Mouse (Mus musculus): ENCODE measurements around the gene Atp2a2. TPM values are rescaled to one million over a fixed set of nuclear protein-coding genes. Genes with fewer than 3 reads are reported as not detected.
"Not testable (repeated sequence)": the region's sequence is repeated elsewhere in the genome, so short reads cannot be mapped to it uniquely, and the experiment has no call there.

Gene Atp2a2
- polyA plus RNA-seq, 1 experiment from 2014 or later = 26.8 TPM

GRCm38 (mm10) chr5:122461431-122461830 is 40.6 kb downstream of the Atp2a2 start:
- H3K9ac ChIP-seq = no peak overlapping the region
- no peak overlapping the region for H3K4me3 ChIP-seq
- H3K9me3 ChIP-seq = no peaks in the 10 kb centered on the region
- no peak for ATAC-seq (ENCODE audit: insufficient number of reproducible peaks, insufficient read depth, low FRiP score, low TSS enrichment, low read depth)
- no peaks in the 10 kb centered on the region for H3K27me3 ChIP-seq
- H3K4me2 ChIP-seq = no peak overlapping the region
- peaks cover 99% of the 10 kb centered on the region for H3K36me3 ChIP-seq
- H3K4me1 ChIP-seq = no peaks in the 10 kb centered on the region
- 91% methylated on average over 9 of the region's 9 CpGs for WGBS
- no peak overlapping the region for H3K27ac ChIP-seq

GRCm38 (mm10) chr5:122460656-122461055 is 41.4 kb downstream of the Atp2a2 start:
- Histone ChIP-seq H3K9ac (no peak overlapping the region), H3K4me2 (no peak overlapping the region), H3K27me3 (no peaks in the 10 kb centered on the region), H3K36me3 (peaks cover 98% of the 10 kb centered on the region), H3K9me3 (no peaks in the 10 kb centered on the region), H3K27ac (no peak overlapping the region), H3K4me3 (no peak overlapping the region), H3K4me1 (no peaks in the 10 kb centered on the region)
- 88% methylated on average over 11 of the region's 11 CpGs for WGBS
- ATAC-seq (ENCODE audit: insufficient number of reproducible peaks, insufficient read depth, low FRiP score, low TSS enrichment, low read depth) = no peak

GRCm38 (mm10) chr5:122459335-122459734 is 42.7 kb downstream of the Atp2a2 start:
- H3K4me3 ChIP-seq = no peak overlapping the region
- H3K36me3 ChIP-seq = peaks cover 98% of the 10 kb centered on the region
- no peak overlapping the region for H3K4me2 ChIP-seq
- no peak for ATAC-seq (ENCODE audit: insufficient number of reproducible peaks, insufficient read depth, low FRiP score, low TSS enrichment, low read depth)
- H3K4me1 ChIP-seq = no peaks in the 10 kb centered on the region
- H3K9ac ChIP-seq = no peak overlapping the region
- no peaks in the 10 kb centered on the region for H3K9me3 ChIP-seq
- 93% methylated on average over 5 of the region's 5 CpGs for WGBS
- no peak overlapping the region for H3K27ac ChIP-seq
- no peaks in the 10 kb centered on the region for H3K27me3 ChIP-seq

- ATAC-seq (ENCODE audit: insufficient number of reproducible peaks, insufficient read depth, low FRiP score, low TSS enrichment, low read depth) = no peak
- Histone ChIP-seq H3K36me3 (peaks cover 98% of the 10 kb centered on the region), H3K9ac (no peak overlapping the region), H3K9me3 (no peaks in the 10 kb centered on the region), H3K27me3 (no peaks in the 10 kb centered on the region), H3K4me1 (no peaks in the 10 kb centered on the region), H3K4me2 (no peak overlapping the region), H3K4me3 (no peak overlapping the region), H3K27ac (no peak overlapping the region)
- 90% methylated on average over 4 of the region's 4 CpGs for WGBS
These were observed 44.0 kb downstream of the Atp2a2 start for GRCm38 (mm10) chr5:122458066-122458465.

- not testable (repeated sequence) for H3K9ac ChIP-seq; H3K27ac ChIP-seq; H3K27me3 ChIP-seq; ATAC-seq (ENCODE audit: insufficient number of reproducible peaks, insufficient read depth, low FRiP score, low TSS enrichment, low read depth); H3K4me3 ChIP-seq; H3K4me2 ChIP-seq; H3K9me3 ChIP-seq; H3K4me1 ChIP-seq
- WGBS = 84% methylated on average over 9 of the region's 9 CpGs
- H3K36me3 ChIP-seq = peaks cover 98% of the 10 kb centered on the region
These were observed 45.0 kb downstream of the Atp2a2 start for GRCm38 (mm10) chr5:122457054-122457453.

GRCm38 (mm10) chr5:122455584-122455983 is 46.4 kb downstream of the Atp2a2 start:
- H3K27me3 ChIP-seq = no peaks in the 10 kb centered on the region
- peak overlapping the region; percentile 39; the same call in 1 of the 2 replicates for H3K27ac ChIP-seq
- no peaks in the 10 kb centered on the region for H3K4me1 ChIP-seq
- WGBS = 93% methylated on average over 3 of the region's 3 CpGs
- no peak overlapping the region for H3K9ac ChIP-seq
- no peak overlapping the region for H3K4me3 ChIP-seq
- no peaks in the 10 kb centered on the region for H3K9me3 ChIP-seq
- H3K36me3 ChIP-seq = peaks cover 86% of the 10 kb centered on the region
- H3K4me2 ChIP-seq = no peak overlapping the region
- ATAC-seq (ENCODE audit: insufficient number of reproducible peaks, insufficient read depth, low FRiP score, low TSS enrichment, low read depth) = no peak

- Histone ChIP-seq H3K4me2 (no peak overlapping the region), H3K27ac (no peak overlapping the region), H3K9me3 (no peaks in the 10 kb centered on the region), H3K9ac (no peak overlapping the region), H3K36me3 (peaks cover 81% of the 10 kb centered on the region), H3K4me3 (no peak overlapping the region), H3K4me1 (no peaks in the 10 kb centered on the region), H3K27me3 (no peaks in the 10 kb centered on the region)
- no peak for ATAC-seq (ENCODE audit: insufficient number of reproducible peaks, insufficient read depth, low FRiP score, low TSS enrichment, low read depth)
- WGBS = 91% methylated on average over 3 of the region's 3 CpGs
These were observed 47.1 kb downstream of the Atp2a2 start for GRCm38 (mm10) chr5:122454883-122455282.

GRCm38 (mm10) chr5:122454442-122454841 is 47.6 kb downstream of the Atp2a2 start:
- Histone ChIP-seq H3K36me3 (peaks cover 79% of the 10 kb centered on the region), H3K27me3 (no peaks in the 10 kb centered on the region)
- 91% methylated on average over 4 of the region's 4 CpGs for WGBS

GRCm38 (mm10) chr5:122453188-122453587 is 48.8 kb downstream of the Atp2a2 start:
- Histone ChIP-seq H3K4me1 (no peaks in the 10 kb centered on the region), H3K27me3 (no peaks in the 10 kb centered on the region), H3K4me2 (no peak overlapping the region), H3K9me3 (no peaks in the 10 kb centered on the region), H3K36me3 (peaks cover 73% of the 10 kb centered on the region), H3K4me3 (no peak overlapping the region), H3K27ac (no peak overlapping the region), H3K9ac (no peak overlapping the region)
- ATAC-seq (ENCODE audit: insufficient number of reproducible peaks, insufficient read depth, low FRiP score, low TSS enrichment, low read depth) = no peak
- WGBS = 83% methylated on average over 6 of the region's 6 CpGs

More at GRCm38 (mm10) chr5:122454442-122454841, 47.6 kb downstream of the Atp2a2 start:
- Histone ChIP-seq H3K27ac (no peak overlapping the region), H3K4me3 (no peak overlapping the region), H3K4me1 (no peaks in the 10 kb centered on the region), H3K9me3 (no peaks in the 10 kb centered on the region), H3K4me2 (no peak overlapping the region), H3K9ac (no peak overlapping the region)
- ATAC-seq (ENCODE audit: insufficient number of reproducible peaks, insufficient read depth, low FRiP score, low TSS enrichment, low read depth) = no peak

GRCm38 (mm10) chr5:122452194-122452593 is 49.8 kb downstream of the Atp2a2 start:
- no peaks in the 10 kb centered on the region for H3K4me1 ChIP-seq
- H3K27ac ChIP-seq = no peak overlapping the region
- peaks cover 69% of the 10 kb centered on the region for H3K36me3 ChIP-seq
- 84% methylated on average over 7 of the region's 7 CpGs for WGBS
- ATAC-seq (ENCODE audit: insufficient number of reproducible peaks, insufficient read depth, low FRiP score, low TSS enrichment, low read depth) = no peak
- no peak overlapping the region for H3K4me3 ChIP-seq
- H3K9me3 ChIP-seq = no peaks in the 10 kb centered on the region
- H3K27me3 ChIP-seq = no peaks in the 10 kb centered on the region
- H3K4me2 ChIP-seq = no peak overlapping the region
- no peak overlapping the region for H3K9ac ChIP-seq

GRCm38 (mm10) chr5:122451324-122451723 is 50.7 kb downstream of the Atp2a2 start:
- WGBS = 81% methylated on average over 5 of the region's 5 CpGs

GRCm38 (mm10) chr5:122450913-122451317 is 51.1 kb downstream of the Atp2a2 start:
- H3K27me3 ChIP-seq = no peaks in the 10 kb centered on the region
- H3K36me3 ChIP-seq = peaks cover 70% of the 10 kb centered on the region
- WGBS = 75% methylated on average over 5 of the region's 5 CpGs
- H3K9ac ChIP-seq = no peak overlapping the region
- no peak overlapping the region for H3K4me3 ChIP-seq
- H3K9me3 ChIP-seq = no peaks in the 10 kb centered on the region
- H3K27ac ChIP-seq = no peak overlapping the region
- H3K4me2 ChIP-seq = no peak overlapping the region
- H3K4me1 ChIP-seq = no peaks in the 10 kb centered on the region
- no peak for ATAC-seq (ENCODE audit: insufficient number of reproducible peaks, insufficient read depth, low FRiP score, low TSS enrichment, low read depth)

More at GRCm38 (mm10) chr5:122451324-122451723, 50.7 kb downstream of the Atp2a2 start:
- no peak overlapping the region for H3K27ac ChIP-seq
- no peak overlapping the region for H3K4me2 ChIP-seq
- ATAC-seq (ENCODE audit: insufficient number of reproducible peaks, insufficient read depth, low FRiP score, low TSS enrichment, low read depth) = no peak
- H3K4me3 ChIP-seq = no peak overlapping the region
- no peaks in the 10 kb centered on the region for H3K9me3 ChIP-seq
- no peak overlapping the region for H3K9ac ChIP-seq
- no peaks in the 10 kb centered on the region for H3K4me1 ChIP-seq
- H3K27me3 ChIP-seq = no peaks in the 10 kb centered on the region
- H3K36me3 ChIP-seq = peaks cover 69% of the 10 kb centered on the region

GRCm38 (mm10) chr5:122449946-122450345 is 52.1 kb downstream of the Atp2a2 start:
- no peak overlapping the region for H3K9ac ChIP-seq
- no peak overlapping the region for H3K4me3 ChIP-seq
- WGBS = 65% methylated on average over 7 of the region's 7 CpGs
- H3K27ac ChIP-seq = no peak overlapping the region
- peaks cover 70% of the 10 kb centered on the region for H3K36me3 ChIP-seq
- H3K4me1 ChIP-seq = no peaks in the 10 kb centered on the region
- H3K9me3 ChIP-seq = no peaks in the 10 kb centered on the region
- ATAC-seq (ENCODE audit: insufficient number of reproducible peaks, insufficient read depth, low FRiP score, low TSS enrichment, low read depth) = no peak
- H3K4me2 ChIP-seq = no peak overlapping the region
- no peaks in the 10 kb centered on the region for H3K27me3 ChIP-seq
